Mouse (Mus musculus) urinary bladder, adult 2 months (tissue): Measurements from ENCODE around the gene Mgst1. TPM values are rescaled to one million over a fixed set of nuclear protein-coding genes. Genes with fewer than 3 reads are reported as not detected.
A peak's percentile ranks its signal among the peaks of the same experiment; 100 is the strongest.

Experiments
- DNase-seq: peaks from one replicate; pipeline ENCODE4 v3.0.0; 2022; ENCODE audit warnings: low spot score
- polyA plus RNA-seq: library from polyadenylated mRNA; depleted of rRNA; stranded (reverse); fragments of >200 nt; gene quantifications from 2 replicates; pipeline ENCODE4 v1.2.3, GENCODE M21; 2012; rRNA removed

Mgst1 gene
- 603 and 718 TPM in 2 replicates for polyA plus RNA-seq

DNA sequence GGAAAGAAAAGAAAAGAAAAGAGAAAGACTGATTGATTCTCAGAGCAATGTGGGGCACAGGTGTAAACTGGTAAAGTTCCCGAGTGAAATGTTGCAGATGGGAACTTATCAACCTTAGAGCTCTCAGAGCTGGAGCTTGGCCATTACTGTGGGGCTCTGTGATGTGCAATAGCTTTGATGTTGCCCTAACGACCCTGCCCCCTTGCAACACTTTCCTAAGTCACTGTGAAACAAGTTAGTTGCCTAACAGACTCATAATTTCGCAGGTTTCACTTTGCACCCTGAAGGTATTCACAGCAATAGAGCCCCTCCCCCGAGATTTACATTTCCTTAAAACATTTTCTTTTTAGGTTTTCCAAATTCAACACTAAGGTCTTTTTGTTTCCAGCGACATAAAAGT lies at the start of gene Mgst1:
TSS of gene Mgst1 (plus strand) at position 387 of the 400 bp plus-strand sequence.
- no peak for DNase-seq

DNA sequence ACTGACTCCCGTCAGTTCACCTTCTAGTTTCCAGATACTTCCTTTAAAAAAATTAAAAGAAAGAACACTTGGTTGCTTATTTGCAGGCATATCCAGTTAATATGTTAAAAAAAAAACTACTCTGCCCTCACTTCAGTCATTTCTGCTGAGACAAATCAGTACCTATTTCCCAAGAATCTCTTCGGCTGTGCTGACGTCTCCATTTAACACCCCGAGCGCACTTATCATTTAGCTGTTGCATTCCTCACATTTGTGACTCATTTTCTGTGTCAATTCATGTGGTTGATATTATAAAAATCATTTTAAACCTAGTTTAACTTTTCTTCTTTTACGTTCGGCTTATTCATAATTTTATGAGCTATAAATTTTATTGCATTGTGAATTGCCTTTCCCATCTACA lies 47.7 kb upstream of the Mgst1 start:
- no peak for DNase-seq

DNA sequence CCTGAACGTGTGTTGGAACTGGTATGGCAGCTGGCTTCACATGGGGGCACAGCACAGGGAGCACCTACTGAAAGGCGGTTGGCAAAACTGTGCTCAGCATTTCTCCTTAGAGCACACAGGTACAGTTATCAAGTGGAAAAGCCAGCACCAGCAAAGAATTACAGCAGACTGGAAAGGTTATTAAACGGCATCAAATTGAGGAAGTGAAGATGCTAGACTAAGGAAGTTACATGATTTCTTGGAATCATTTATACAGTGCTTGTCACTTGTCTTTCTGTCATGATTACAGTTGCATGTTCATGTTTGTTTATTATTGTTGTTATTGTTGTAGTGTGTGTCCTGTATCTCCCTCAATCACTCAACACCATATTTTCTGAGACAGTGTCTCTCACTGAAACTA lies 45.1 kb upstream of the Mgst1 start:
- no peak for DNase-seq

DNA sequence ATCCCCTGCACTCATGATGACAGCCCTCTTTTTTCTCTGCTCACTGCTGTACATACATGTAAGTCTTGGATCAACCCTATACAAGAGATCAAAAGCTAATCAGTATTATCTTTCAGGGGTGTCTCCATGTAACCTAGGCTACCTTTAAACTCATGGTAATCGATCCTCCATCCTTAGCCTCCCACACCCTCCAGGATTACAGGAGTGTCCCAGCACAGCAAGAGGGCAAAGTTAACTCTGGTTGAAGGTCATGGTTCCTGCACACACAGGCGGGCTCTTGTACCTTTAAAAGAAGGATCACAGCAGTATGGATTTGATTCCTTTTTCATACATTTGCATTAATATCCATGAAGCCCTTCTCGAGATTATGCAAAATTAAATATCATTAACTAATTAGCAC lies 40.5 kb upstream of the Mgst1 start:
- no peak for DNase-seq

DNA sequence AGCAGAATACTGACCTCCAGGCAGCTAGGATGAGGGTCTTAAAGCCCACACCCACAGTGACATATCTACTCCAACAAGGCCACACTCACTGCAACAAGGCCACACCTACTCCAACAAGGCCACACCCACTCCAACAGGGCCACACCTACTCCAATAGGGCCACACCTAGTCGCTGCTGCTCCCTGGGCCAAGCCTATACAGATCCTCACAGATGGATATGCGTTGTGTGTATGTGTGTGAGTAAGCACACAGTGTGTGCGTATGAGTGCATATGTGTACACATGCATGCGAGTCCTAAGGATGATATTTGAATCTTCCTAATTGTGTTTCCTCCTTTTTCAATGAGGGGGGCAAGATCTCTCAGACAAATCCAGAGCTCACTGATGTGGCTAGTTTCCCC lies 38.3 kb upstream of the Mgst1 start:
- no peak for DNase-seq

DNA sequence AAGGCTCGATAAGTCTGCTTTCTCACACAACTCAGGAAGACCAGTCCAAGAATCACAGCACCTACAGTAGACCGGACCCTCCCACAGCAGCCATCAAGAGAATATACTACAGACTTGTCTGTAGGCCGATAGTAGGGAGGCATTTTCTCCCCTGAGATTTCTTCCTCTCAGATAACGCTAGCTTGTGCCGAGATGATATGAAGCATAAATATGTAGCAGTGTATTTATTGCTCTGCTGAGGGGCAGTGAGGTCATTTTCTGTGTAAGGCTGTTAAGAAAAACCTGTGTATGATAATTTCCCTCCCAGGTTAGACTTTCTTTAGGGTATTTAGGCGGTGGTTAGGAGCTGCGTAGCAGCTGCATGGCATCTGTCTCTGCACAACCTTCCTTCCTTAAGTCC lies 37.2 kb upstream of the Mgst1 start:
- no peak for DNase-seq

DNA sequence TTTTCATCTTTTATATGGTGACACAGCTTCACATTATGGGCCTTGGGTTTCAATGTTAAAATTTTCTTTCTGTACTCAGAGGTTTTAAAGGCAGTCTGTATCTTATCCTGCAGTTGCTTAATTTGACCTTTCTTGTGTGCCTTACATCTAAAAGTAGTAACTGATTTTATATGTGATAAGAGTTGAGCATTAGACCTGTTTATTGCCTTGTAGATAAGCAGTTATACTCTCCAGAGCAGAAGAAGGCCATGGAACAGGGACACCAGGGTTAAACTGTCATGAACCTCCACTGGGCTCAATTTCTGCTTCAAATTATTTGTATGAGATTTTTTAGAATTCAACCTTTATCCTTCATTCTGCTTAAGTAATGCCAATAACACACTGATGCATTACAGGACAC lies 35.6 kb upstream of the Mgst1 start:
- no peak for DNase-seq

DNA sequence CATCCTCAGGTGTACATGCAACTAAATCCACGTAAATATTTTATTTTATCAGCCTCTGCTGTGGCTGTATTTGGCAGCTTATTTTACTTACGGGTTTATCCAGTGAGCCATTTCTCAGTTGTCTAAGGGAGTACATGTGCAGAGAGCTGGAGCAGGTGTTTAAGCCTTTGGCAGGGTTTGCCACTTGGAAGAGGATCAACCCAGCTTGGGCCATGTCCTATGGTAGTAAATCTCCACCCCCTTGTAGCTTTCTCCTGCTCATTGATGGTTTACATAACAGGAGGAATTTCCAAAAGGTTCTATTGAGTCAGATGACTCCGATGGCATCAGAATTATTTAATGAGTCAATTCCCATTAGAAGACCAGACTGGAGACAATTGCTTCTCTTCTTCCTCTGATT lies 22.6 kb upstream of the Mgst1 start:
- DNase-seq = no peak

DNA sequence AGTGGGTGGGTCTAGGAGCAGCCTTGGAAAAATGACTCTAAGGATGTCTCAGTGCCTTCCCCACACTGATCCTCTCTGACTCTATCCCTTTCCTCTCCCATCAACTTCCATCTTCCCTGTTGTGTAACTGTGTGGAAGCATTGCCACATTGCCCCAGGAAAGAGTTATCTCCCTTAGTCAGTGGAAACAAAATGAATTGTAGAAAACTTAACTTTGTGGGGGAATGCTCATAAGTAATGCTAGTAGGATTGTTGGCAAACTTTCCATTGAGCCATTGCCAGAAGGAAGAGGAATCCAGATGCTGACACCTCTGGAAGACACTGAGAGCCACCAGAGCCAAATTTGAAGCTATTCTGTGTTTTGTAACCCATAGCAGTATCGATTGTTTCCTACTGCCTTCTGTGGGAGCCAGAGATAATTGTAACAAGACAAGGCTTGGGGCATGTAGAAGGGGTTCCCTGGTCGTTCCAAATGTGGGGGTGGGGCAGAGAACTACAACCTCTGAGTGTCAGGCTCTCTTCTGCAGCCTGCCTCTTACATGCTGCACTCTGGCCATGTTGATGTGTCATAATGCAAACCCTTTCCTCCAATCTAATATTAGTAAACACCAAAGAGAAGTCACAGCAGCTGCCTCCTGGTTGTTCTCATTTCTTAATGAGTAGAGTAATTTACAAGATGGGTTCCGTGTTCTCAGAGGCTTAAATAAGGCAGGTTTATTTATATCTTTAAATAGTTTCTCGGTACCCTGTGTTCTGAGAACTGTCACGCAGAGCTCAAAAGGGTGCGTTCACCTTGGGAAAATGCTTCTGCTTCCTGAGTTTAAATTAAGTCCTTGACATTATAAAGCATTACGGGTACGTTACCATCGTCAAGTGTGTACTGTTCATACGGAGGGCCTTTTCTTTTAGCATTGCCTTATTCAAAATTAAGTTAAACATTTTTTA lies 11.5 kb upstream of the Mgst1 start:
- no peak for DNase-seq

DNA sequence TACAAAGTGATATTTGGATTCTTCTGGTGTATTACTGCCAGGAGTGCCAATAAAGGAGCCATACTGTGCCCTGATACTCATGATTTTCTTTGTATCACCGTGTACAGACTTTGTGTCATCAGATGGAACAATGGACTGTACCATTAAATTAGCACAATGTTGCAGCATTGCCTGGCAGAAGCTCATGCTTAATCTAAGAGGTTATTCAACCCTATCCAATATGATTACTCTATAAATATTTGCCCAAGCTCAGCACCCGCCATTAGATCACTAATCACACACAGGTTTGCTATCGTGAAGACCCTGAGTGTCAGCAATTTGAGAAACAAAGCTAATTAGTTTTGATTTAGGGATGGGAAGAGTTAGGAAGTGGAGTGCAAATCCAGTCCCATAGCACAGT lies 9.6 kb upstream of the Mgst1 start:
- no peak for DNase-seq

DNA sequence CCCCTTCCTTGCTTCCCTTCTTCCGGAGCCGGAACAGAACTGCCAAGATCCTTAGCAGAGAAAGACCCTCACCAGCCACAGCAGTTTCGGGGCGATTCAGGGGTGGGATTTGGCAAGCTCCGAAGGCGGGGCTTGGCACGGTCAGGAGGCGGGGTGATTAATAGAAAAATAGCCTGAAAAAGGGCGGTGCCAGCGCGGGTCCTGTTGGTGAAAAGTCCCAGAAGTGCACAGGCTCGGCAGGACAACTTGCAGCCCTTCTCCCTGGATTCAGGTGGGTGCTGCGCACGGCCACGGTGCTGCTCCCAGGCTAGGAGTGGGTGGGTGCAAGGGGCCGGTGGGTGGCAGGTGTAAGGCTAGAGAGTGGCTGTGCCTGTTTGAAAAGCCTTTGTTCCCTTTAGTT lies 220 bp downstream of the Mgst1 start:
- DNase-seq = peak; percentile 72

DNA sequence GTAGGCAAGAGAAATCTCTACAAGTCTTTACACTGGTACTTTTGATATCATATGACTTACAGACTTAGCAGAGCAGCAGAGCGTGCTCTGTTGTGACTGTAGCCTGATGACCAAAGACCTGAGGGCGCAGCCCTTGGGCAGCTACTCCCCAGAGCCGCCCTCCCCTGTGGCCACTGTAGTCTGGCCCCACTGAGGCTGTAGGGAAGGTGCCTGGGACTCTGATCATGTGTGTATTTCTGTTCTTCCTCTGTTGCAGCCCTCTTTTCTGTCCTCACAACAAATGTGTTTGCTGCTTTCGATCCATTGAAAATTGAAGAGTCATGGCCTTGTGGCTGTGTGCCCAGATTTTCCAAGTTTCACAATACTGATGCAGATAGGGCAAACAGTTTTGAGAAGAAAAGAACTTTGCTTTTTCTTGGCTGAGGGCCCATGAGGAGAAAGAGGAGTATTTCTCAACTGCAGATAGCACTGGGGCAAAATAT lies 1.0 kb downstream of the Mgst1 start:
- peak; percentile 42 for DNase-seq

DNA sequence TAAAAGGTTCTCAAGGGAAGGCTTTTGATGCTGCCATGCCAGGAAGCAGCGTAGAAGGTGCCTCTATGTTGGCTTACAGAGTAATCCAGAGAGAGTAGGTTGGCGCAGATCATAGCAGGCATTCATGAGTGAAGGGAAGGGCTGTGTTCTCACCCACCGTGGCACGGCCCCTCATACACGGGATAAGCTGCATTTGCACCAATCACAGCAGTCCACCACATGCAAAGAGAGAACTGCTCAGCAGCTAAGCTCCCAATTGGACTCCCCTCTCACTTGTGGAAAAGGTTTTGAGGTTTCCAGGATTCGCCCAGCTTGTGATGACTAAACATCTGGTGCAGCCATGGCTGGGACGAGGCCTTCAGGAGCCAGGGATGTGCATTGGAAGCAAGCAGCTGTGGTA lies 2.5 kb downstream of the Mgst1 start:
- no peak for DNase-seq

DNA sequence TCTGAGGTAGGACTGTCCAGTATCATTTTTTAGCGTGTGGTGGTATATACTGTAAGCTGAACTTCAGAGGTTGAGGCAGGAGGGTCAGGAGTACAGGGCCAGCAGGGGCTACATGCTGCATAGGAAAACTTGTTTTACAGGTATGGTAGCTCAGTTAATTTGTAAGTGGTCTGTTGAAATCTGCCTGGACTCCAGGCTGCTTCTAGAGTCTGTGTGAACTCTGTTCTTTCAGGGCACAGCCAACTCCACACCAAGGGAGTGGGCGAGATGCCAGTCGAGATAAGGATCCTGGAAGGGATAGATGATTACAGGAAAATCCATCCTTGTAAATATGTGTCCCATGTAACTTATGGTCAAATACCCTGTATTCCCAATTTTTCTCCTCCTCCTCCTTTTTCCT lies 3.3 kb downstream of the Mgst1 start:
- no peak for DNase-seq

DNA sequence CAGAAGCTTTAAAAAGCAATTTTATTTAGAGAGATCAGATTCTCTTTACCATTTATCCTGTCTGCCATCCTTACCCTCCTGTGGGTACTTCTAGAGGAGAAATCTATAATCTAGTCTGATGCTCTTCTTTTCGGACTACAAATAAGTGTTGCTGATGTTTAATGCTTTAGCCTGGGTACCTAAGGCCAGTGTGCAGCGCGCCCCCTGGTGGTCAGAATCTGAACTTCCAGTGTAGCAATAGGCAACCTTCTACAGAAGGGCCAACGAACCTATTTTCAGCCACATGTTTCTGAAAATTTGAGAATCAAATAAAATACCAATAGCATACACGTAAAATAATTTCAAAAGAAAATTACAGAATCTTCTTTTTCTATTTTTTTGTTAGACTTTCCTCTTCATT lies 13.0 kb downstream of the Mgst1 start:
- DNase-seq = peak; percentile 67

DNA sequence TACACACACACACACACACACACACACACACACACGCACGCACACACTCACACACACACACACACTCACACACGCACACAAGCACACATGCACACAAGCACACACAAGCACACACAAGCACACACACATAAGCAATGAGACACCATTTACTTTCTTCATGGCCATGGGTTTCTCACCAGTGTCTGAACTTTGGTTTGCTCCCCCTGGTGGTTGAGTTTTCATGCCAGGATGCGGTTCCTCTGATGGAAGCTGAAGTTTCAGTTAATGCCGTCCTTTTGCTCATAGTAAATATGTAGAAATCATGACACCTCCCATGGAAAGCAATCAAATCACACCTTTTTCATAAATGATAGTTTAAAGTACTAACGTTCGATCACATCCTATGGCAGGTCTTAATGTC lies 23.8 kb downstream of the Mgst1 start:
- DNase-seq = no peak

DNA sequence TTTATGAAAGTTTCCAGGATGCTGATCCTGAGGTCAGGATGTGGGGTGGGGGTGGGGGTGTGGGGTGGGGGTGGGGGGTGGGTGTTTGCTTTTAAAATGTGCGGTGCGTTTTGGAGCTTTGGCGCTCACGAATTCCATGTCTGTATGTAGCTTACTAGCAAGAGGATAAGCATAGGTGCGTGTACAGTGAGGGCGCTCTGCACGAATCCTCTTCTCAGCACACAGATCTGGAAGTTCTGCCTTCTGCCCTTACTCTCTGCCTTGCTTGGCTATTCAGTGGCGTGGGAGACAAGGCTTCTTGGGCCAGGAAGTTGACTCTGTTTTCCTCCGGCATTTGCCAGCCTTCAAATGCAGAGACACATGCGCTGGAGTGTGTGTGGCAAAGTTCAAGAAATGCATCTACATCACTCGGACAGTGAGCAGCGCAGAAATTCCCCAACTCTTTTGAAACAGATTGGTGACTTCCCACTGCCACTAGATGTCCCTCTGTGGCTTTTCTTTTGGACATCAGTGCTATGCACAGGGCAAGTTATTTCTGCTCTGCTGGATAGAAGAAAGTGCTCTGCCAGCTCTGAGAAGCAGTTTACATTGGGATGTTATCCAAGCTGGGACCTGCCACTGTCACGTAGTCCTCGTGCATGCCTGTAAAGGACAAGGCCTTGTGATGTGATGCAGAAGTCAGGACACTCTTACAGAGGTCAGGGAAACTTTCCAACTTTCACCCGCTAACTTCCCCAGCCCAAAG lies 31.5 kb downstream of the Mgst1 start:
- no peak for DNase-seq

Other genes with a start within 250 kb of the Mgst1 start
- gene Slc15a5, start 60.4 kb upstream of the Mgst1 start, polyA plus RNA-seq = 0.36 TPM in 1 of 2 replicates, not detected in the other